Mouse (Mus musculus): Measurements from ENCODE around the gene Naga. TPM values are rescaled to one million over a fixed set of nuclear protein-coding genes. Genes with fewer than 3 reads are reported as not detected.
A peak's percentile ranks its signal among the peaks of the same experiment; 100 is the strongest.

Naga gene
- polyA plus RNA-seq, 1 experiment from 2014 or later = 22.4 TPM

DNA sequence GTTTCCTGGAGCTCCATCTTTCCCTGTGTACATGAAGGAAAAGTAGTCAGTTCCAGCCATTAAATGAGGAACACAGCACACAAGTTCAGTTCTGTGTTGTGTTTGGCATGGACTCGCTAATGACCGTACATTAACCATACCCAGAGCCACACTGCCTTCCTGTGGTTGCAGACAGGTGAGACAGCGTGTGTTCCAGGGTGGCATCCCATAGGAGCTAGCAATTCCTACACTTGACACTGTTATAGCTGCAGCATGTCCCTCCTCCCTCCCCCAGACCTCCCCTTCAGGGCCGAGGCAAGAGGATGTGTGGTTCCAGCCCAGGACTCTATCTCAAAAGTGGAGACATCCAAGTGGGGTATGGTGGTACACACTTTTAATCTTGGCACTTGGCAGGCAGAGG is 11.6 kb upstream of the Naga start:
- no peaks in the 10 kb centered on the region for H3K9me3 ChIP-seq (replicated peaks)
- no peak overlapping the region for H3K27ac ChIP-seq (replicated peaks)
- no peak overlapping the region for H3K4me3 ChIP-seq
- whole genome bisulfite sequencing = 89% methylated on average over 4 of the region's 4 CpGs
- DNase-seq (ENCODE audit: low spot score) = no peak
- peaks cover 40% of the 10 kb centered on the region for H3K36me3 ChIP-seq
- H3K4me1 ChIP-seq = peaks cover 43% of the 10 kb centered on the region
- H3K27me3 ChIP-seq (ENCODE audit: low read depth, poor library complexity, severe bottlenecking) = no peaks in the 10 kb centered on the region

DNA sequence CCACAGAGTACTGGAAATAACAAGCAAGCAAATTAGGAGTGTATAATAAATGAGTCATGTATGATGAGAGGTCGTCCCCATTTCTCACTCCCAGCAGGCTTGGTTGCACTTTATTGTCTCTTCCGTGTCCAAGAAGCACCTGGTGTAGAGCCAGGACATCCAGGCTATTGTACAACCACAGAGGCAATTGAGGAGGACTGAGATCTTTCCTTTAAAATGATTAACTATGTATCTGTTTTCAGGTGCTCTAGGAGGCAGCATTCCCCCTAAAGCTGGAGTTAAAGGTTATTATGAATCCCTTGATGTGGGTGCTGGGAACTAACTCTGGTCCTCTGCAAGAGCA is 10.2 kb upstream of the Naga start:
- no peak for DNase-seq (ENCODE audit: low spot score)
- H3K27ac ChIP-seq (replicated peaks) = no peak overlapping the region
- WGBS = 93% methylated on average over 2 of the region's 2 CpGs

GRCm38 (mm10) chr15:82348258-82348998 is 9.7 kb upstream of the Naga start:
- H3K4me3 ChIP-seq = no peak overlapping the region
- no peak overlapping the region for H3K27ac ChIP-seq (replicated peaks)
- H3K4me1 ChIP-seq = peaks cover 44% of the 10 kb centered on the region
- no peaks in the 10 kb centered on the region for H3K27me3 ChIP-seq (ENCODE audit: low read depth, poor library complexity, severe bottlenecking)
- no peak for DNase-seq (ENCODE audit: low spot score)
- 93% methylated on average over 8 of the region's 8 CpGs for WGBS
- H3K9me3 ChIP-seq (replicated peaks) = no peaks in the 10 kb centered on the region
- H3K36me3 ChIP-seq = peaks cover 40% of the 10 kb centered on the region

More for the DNA sequence above, 10.2 kb upstream of the Naga start:
- Histone ChIP-seq H3K27me3 (ENCODE audit: low read depth, poor library complexity, severe bottlenecking) (no peaks in the 10 kb centered on the region), H3K4me3 (no peak overlapping the region), H3K9me3 (replicated peaks) (no peaks in the 10 kb centered on the region), H3K4me1 (peaks cover 45% of the 10 kb centered on the region), H3K36me3 (peaks cover 40% of the 10 kb centered on the region)

GRCm38 (mm10) chr15:82347852-82348251 is 9.1 kb upstream of the Naga start:
- 91% methylated on average over 12 of the region's 12 CpGs for WGBS
- DNase-seq (ENCODE audit: low spot score) = no peak
- peaks cover 38% of the 10 kb centered on the region for H3K4me1 ChIP-seq
- H3K4me3 ChIP-seq = no peak overlapping the region
- no peaks in the 10 kb centered on the region for H3K27me3 ChIP-seq (ENCODE audit: low read depth, poor library complexity, severe bottlenecking)
- H3K9me3 ChIP-seq (replicated peaks) = no peaks in the 10 kb centered on the region
- peaks cover 40% of the 10 kb centered on the region for H3K36me3 ChIP-seq
- H3K27ac ChIP-seq (replicated peaks) = no peak overlapping the region

GRCm38 (mm10) chr15:82347303-82347676 is 8.6 kb upstream of the Naga start:
- peak overlapping the region; percentile 80 for H3K4me3 ChIP-seq
- WGBS = 86% methylated on average over 4 of the region's 4 CpGs

DNA sequence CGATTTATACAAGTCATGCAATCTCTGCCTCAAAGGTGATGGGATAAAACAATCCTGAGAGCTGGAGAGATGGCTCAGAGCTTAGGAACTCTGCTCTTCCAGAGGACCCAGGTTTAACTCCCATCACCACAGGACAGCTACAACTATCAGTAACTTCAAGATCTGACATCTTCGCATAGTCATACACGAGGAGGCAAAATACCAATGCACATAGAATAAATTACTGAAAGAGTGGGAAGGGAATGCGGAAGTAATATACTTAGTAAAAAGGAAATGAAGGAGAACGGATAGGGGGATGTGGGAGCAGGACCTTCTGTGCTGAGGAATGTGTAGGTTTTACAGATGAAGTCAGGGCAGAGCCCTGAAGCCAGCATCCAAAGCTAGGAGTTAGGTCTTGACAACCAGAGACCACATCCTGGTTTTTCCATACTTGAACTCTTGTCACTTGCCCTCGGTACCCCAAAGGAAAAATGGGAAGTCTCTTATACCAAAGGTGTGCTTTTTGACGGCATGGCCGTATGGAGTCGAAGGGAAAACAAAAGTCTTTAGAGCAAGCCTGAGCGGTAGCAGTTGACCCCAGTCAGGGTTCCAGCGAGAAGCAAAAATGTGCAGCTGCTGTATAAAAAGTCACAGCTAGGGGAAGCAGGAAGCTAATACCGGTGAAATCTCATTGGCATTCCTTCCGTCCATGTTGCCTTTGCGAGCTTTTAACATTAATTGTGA is 8.0 kb upstream of the Naga start:
- peaks cover 28% of the 10 kb centered on the region for H3K4me1 ChIP-seq
- peaks cover 40% of the 10 kb centered on the region for H3K36me3 ChIP-seq
- peak overlapping the region; percentile 95 for H3K27ac ChIP-seq (replicated peaks)
- no peaks in the 10 kb centered on the region for H3K9me3 ChIP-seq (replicated peaks)
- peak overlapping the region; percentile 80 for H3K4me3 ChIP-seq
- 68% methylated on average over 14 of the region's 14 CpGs for WGBS
- peaks cover 7% of the 10 kb centered on the region; the same call in 1 of the 2 replicates for H3K27me3 ChIP-seq (ENCODE audit: low read depth, poor library complexity, severe bottlenecking)
- no peak for DNase-seq (ENCODE audit: low spot score)

More at GRCm38 (mm10) chr15:82347303-82347676, 8.6 kb upstream of the Naga start:
- Histone ChIP-seq H3K27ac (replicated peaks) (no peak overlapping the region), H3K9me3 (replicated peaks) (no peaks in the 10 kb centered on the region), H3K27me3 (ENCODE audit: low read depth, poor library complexity, severe bottlenecking) (0 out of 2 replicates have a peak, but pooled peaks cover 1% of the 10 kb centered on the region), H3K36me3 (peaks cover 40% of the 10 kb centered on the region), H3K4me1 (peaks cover 32% of the 10 kb centered on the region)
- DNase-seq (ENCODE audit: low spot score) = no peak

DNA sequence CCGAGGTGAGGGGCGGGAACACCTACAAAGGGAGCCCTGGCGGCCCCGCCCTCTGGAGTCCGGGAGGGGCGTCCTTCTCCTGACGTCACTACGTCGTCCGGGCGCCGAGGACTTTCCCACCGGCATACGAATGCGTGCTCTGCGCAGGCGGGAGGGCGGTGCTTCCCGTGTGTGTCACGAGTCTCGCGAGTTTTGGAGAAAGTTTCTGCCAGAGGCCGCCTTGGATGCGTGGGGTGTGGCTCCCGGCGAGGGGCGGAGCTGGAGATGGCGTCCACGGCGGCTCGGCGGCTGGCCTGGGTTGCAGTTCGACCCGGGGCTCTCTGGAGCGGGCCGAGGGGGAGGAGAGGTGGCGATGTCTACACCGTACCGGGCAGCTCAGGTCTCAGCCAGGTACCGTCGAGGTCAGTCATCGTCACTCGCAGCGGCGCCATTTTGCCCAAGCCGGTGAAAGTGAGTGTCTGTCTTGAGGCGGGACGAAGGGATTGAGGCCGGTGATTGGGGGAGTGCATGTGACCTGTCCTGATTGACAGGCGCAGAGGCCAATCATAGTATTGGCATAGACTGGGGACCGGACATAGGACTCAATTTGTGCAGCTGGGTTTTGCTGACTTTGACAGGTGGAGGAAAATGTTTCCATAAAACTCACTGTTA is 7.2 kb upstream of the Naga start:
- Histone ChIP-seq H3K36me3 (peaks cover 38% of the 10 kb centered on the region), H3K27me3 (ENCODE audit: low read depth, poor library complexity, severe bottlenecking) (peaks cover 15% of the 10 kb centered on the region), H3K9me3 (replicated peaks) (no peaks in the 10 kb centered on the region), H3K27ac (replicated peaks) (peak overlapping the region; percentile 95), H3K4me1 (peaks cover 34% of the 10 kb centered on the region), H3K4me3 (peak overlapping the region; percentile 80)
- under 1% methylated on average over 51 of the region's 51 CpGs for WGBS
- DNase-seq (ENCODE audit: low spot score) = peak; percentile 98

- WGBS = 89% methylated on average over 6 of the region's 6 CpGs
- Histone ChIP-seq H3K27me3 (ENCODE audit: low read depth, poor library complexity, severe bottlenecking) (peaks cover 24% of the 10 kb centered on the region), H3K4me3 (no peak overlapping the region), H3K36me3 (peaks cover 28% of the 10 kb centered on the region), H3K4me1 (peaks cover 42% of the 10 kb centered on the region), H3K9me3 (replicated peaks) (no peaks in the 10 kb centered on the region), H3K27ac (replicated peaks) (0 out of 2 replicates have a peak overlapping the region, but pooled peaks have one; percentile 42)
- no peak for DNase-seq (ENCODE audit: low spot score)
Measured at GRCm38 (mm10) chr15:82344971-82345370, 6.2 kb upstream of the Naga start.

GRCm38 (mm10) chr15:82343368-82344287 is 4.9 kb upstream of the Naga start:
- 90% methylated on average over 27 of the region's 27 CpGs for WGBS
- Histone ChIP-seq H3K27me3 (ENCODE audit: low read depth, poor library complexity, severe bottlenecking) (peaks cover 34% of the 10 kb centered on the region), H3K9me3 (replicated peaks) (no peaks in the 10 kb centered on the region), H3K36me3 (peaks cover 14% of the 10 kb centered on the region), H3K27ac (replicated peaks) (0 out of 2 replicates have a peak overlapping the region, but pooled peaks have one; percentile 15), H3K4me1 (peaks cover 49% of the 10 kb centered on the region), H3K4me3 (no peak overlapping the region)
- no peak for DNase-seq (ENCODE audit: low spot score)

- H3K27ac ChIP-seq (replicated peaks) = no peak overlapping the region
- H3K27me3 ChIP-seq (ENCODE audit: low read depth, poor library complexity, severe bottlenecking) = peaks cover 34% of the 10 kb centered on the region
- DNase-seq (ENCODE audit: low spot score) = no peak
- 72% methylated on average over 5 of the region's 5 CpGs for WGBS
- H3K9me3 ChIP-seq (replicated peaks) = no peaks in the 10 kb centered on the region
- no peak overlapping the region for H3K4me3 ChIP-seq
- H3K4me1 ChIP-seq = peaks cover 55% of the 10 kb centered on the region
- H3K36me3 ChIP-seq = peaks cover 3% of the 10 kb centered on the region
Measured at GRCm38 (mm10) chr15:82342543-82342935, 3.8 kb upstream of the Naga start.

- no peak for DNase-seq (ENCODE audit: low spot score)
- WGBS = 68% methylated on average over 15 of the region's 15 CpGs
- peak overlapping the region; percentile 49 for H3K4me3 ChIP-seq
- 0 out of 2 replicates have a peak, but pooled peaks cover under 1% of the 10 kb centered on the region for H3K36me3 ChIP-seq
- no peaks in the 10 kb centered on the region for H3K9me3 ChIP-seq (replicated peaks)
- peaks cover 34% of the 10 kb centered on the region for H3K27me3 ChIP-seq (ENCODE audit: low read depth, poor library complexity, severe bottlenecking)
- peaks cover 55% of the 10 kb centered on the region for H3K4me1 ChIP-seq
- peak overlapping the region; percentile 84; the same call in 1 of the 2 replicates for H3K27ac ChIP-seq (replicated peaks)
Measured at GRCm38 (mm10) chr15:82341675-82342542, 3.2 kb upstream of the Naga start.

Measured in midbrain, embryonic 10.5 days (tissue).